28 mouse cellular contexts compared by ENCODE assay signal in genomic region chr8:13702755-13703154, GRCm38 (mm10). TPM values are rescaled to one million over a fixed set of nuclear protein-coding genes. Genes with fewer than 3 reads are reported as not detected.
DNase-seq lines count a peak whose midpoint lies in the region; ATAC-seq and TF ChIP-seq lines count a peak whose summit lies in the region.
"Had no signal": no experiment of that assay in that cellular context is flagged by ENCODE, and none has a peak within 500 bp of the region (broad histone marks: within the 10 kb centered on the region; RNA-seq: fewer than 3 reads in every experiment).

No protein-coding gene starts in this region.

- H3K9ac ChIP-seq in forebrain, embryonic 11.5 days (ENCODE audit: low read length), result no peak overlapping the region
- no peak overlapping the region for H3K9ac ChIP-seq in hindbrain, embryonic 12.5 days
- no peak overlapping the region for H3K9ac ChIP-seq in stomach, postnatal 0 days (ENCODE audit: low read length)
- H3K9ac ChIP-seq: forebrain, embryonic 12.5 days; intestine, embryonic 15.5 days; neural tube, embryonic 15.5 days had no signal

- TF ChIP-seq EP300 in stomach, postnatal 0 days (optimal IDR thresholded peaks at IDR 0.05), result no peak

- DNase-seq in forebrain, embryonic 11.5 days (ENCODE audit: low spot score), result peak; percentile 48
- no peak for DNase-seq in forebrain, embryonic 10.5 days (ENCODE audit: extremely low spot score, low spot score)
- DNase-seq in hindbrain, embryonic 10.5 days (ENCODE audit: low spot score), result no peak
- DNase-seq in lung, postnatal 10 days, result peak; percentile 36
- no peak for DNase-seq in lung, postnatal 25 days (ENCODE audit: low spot score)
- no peak for DNase-seq in stomach, postnatal 0 days (ENCODE audit: low spot score)
- DNase-seq: adrenal gland, postnatal 36 days; B cell, adult 2 months; heart, postnatal 4 days; kidney, postnatal 36 days; layer of hippocampus, postnatal 36 days; right cerebral cortex, adult 18-20 months; right cerebral cortex, postnatal 4 days; thymus, adult 18-20 months; thymus, postnatal 4 days had no signal

- H3K9me3 ChIP-seq in forebrain, embryonic 11.5 days (ENCODE audit: control insufficient read depth, low read length), result no peaks in the 10 kb centered on the region
- H3K9me3 ChIP-seq in forebrain, embryonic 10.5 days, result no peaks in the 10 kb centered on the region
- H3K9me3 ChIP-seq in hindbrain, embryonic 10.5 days, result no peaks in the 10 kb centered on the region
- no peaks in the 10 kb centered on the region for H3K9me3 ChIP-seq in hindbrain, embryonic 12.5 days (replicated peaks)
- H3K9me3 ChIP-seq in stomach, postnatal 0 days (ENCODE audit: control insufficient read depth, low read length), result no peaks in the 10 kb centered on the region
- H3K9me3 ChIP-seq: forebrain, embryonic 12.5 days; G1E; intestine, embryonic 15.5 days; megakaryocyte, embryonic 14.5 days; neural tube, embryonic 15.5 days had no signal

- 46% methylated on average over 4 of the region's 4 CpGs for WGBS in forebrain, embryonic 11.5 days
- WGBS in forebrain, embryonic 10.5 days, result 53% methylated on average over 4 of the region's 4 CpGs
- WGBS in hindbrain, embryonic 10.5 days, result 53% methylated on average over 4 of the region's 4 CpGs
- 58% methylated on average over 4 of the region's 4 CpGs for WGBS in hindbrain, embryonic 12.5 days
- WGBS in stomach, postnatal 0 days, result 47% methylated on average over 4 of the region's 4 CpGs

- H3K27ac ChIP-seq in forebrain, embryonic 11.5 days (ENCODE audit: low read depth, low read length), result no peak overlapping the region
- H3K27ac ChIP-seq in forebrain, embryonic 10.5 days, result no peak overlapping the region; the same call in none of the 2 replicates
- peak overlapping the region; percentile 64; the same call in 1 of the 2 replicates for H3K27ac ChIP-seq in hindbrain, embryonic 10.5 days
- no peak overlapping the region for H3K27ac ChIP-seq in hindbrain, embryonic 12.5 days
- 0 out of 2 replicates have a peak overlapping the region, but pooled peaks have one; percentile 31 for H3K27ac ChIP-seq in stomach, postnatal 0 days (replicated peaks)
- H3K27ac ChIP-seq: forebrain, embryonic 12.5 days; intestine, embryonic 15.5 days; neural tube, embryonic 15.5 days had no signal

- H3K4me2 ChIP-seq in forebrain, embryonic 11.5 days (ENCODE audit: low read depth, low read length, severe bottlenecking), result no peak overlapping the region
- H3K4me2 ChIP-seq in hindbrain, embryonic 12.5 days (replicated peaks), result no peak overlapping the region
- H3K4me2 ChIP-seq in stomach, postnatal 0 days (replicated peaks; ENCODE audit: low read depth), result no peak overlapping the region
- H3K4me2 ChIP-seq: forebrain, embryonic 12.5 days; intestine, embryonic 15.5 days; neural tube, embryonic 15.5 days had no signal

- no peak for ATAC-seq in forebrain, embryonic 11.5 days (replicated peaks; ENCODE audit: low FRiP score)
- no peak for ATAC-seq in hindbrain, embryonic 12.5 days (ENCODE audit: low FRiP score)
- ATAC-seq in stomach, postnatal 0 days (ENCODE audit: low FRiP score, low TSS enrichment), result no peak
- ATAC-seq: hindbrain, embryonic 16.5 days; intestine, embryonic 15.5 days; Patski had no signal

- TF ChIP-seq CTCF in stomach, postnatal 0 days (IDR thresholded peaks at IDR 0.05; ENCODE audit: low read depth), result no peak

- peaks cover 7% of the 10 kb centered on the region for H3K4me1 ChIP-seq in forebrain, embryonic 11.5 days (replicated peaks; ENCODE audit: control insufficient read depth, insufficient read depth, low read length)
- peaks cover 25% of the 10 kb centered on the region for H3K4me1 ChIP-seq in forebrain, embryonic 10.5 days
- peaks cover 21% of the 10 kb centered on the region for H3K4me1 ChIP-seq in hindbrain, embryonic 10.5 days (replicated peaks)
- H3K4me1 ChIP-seq in hindbrain, embryonic 12.5 days, result peaks cover 12% of the 10 kb centered on the region
- no peaks in the 10 kb centered on the region for H3K4me1 ChIP-seq in stomach, postnatal 0 days (replicated peaks; ENCODE audit: control insufficient read depth, insufficient read depth)

- H3K27me3 ChIP-seq in forebrain, embryonic 11.5 days (ENCODE audit: control insufficient read depth, insufficient read depth, low read length), result no peaks in the 10 kb centered on the region
- no peaks in the 10 kb centered on the region for H3K27me3 ChIP-seq in forebrain, embryonic 10.5 days (ENCODE audit: poor library complexity, severe bottlenecking)
- H3K27me3 ChIP-seq in hindbrain, embryonic 10.5 days (ENCODE audit: insufficient read depth, poor library complexity, severe bottlenecking), result no peaks in the 10 kb centered on the region
- H3K27me3 ChIP-seq in hindbrain, embryonic 12.5 days, result no peaks in the 10 kb centered on the region
- H3K27me3 ChIP-seq in stomach, postnatal 0 days (ENCODE audit: control insufficient read depth, insufficient read depth, low read length), result no peaks in the 10 kb centered on the region
- H3K27me3 ChIP-seq: CH12.LX; forebrain, embryonic 12.5 days; intestine, embryonic 15.5 days; megakaryocyte, embryonic 14.5 days; neural tube, embryonic 15.5 days; Patski had no signal

- no peak overlapping the region for H3K4me3 ChIP-seq in forebrain, embryonic 11.5 days (ENCODE audit: low read depth, low read length)
- no peak overlapping the region for H3K4me3 ChIP-seq in forebrain, embryonic 10.5 days
- H3K4me3 ChIP-seq in hindbrain, embryonic 10.5 days, result no peak overlapping the region
- no peak overlapping the region for H3K4me3 ChIP-seq in hindbrain, embryonic 12.5 days
- no peak overlapping the region for H3K4me3 ChIP-seq in stomach, postnatal 0 days (ENCODE audit: low read depth, low read length)
- H3K4me3 ChIP-seq: forebrain, embryonic 12.5 days; intestine, embryonic 15.5 days; neural tube, embryonic 15.5 days had no signal

- no peaks in the 10 kb centered on the region for H3K36me3 ChIP-seq in forebrain, embryonic 11.5 days (ENCODE audit: control insufficient read depth, insufficient read depth, low read length)
- no peaks in the 10 kb centered on the region for H3K36me3 ChIP-seq in forebrain, embryonic 10.5 days (replicated peaks)
- no peaks in the 10 kb centered on the region for H3K36me3 ChIP-seq in hindbrain, embryonic 10.5 days
- H3K36me3 ChIP-seq in hindbrain, embryonic 12.5 days, result no peaks in the 10 kb centered on the region
- no peaks in the 10 kb centered on the region for H3K36me3 ChIP-seq in stomach, postnatal 0 days (ENCODE audit: control insufficient read depth, insufficient read depth, low read length)
- H3K36me3 ChIP-seq: forebrain, embryonic 12.5 days; G1E; intestine, embryonic 15.5 days; neural tube, embryonic 15.5 days had no signal

RNA-seq across cellular contexts. Expression of gene Cfap97d2, which starts 2.9 kb away (rescaled TPM):
- polyA plus RNA-seq in forebrain, embryonic 11.5 days (2014; fragmentation: Nextera tagmentation; extraction: Ambion mirVana), result 0.96 and 1.3 TPM in 2 replicates
- 1.4 and 2.0 TPM in 2 replicates for polyA plus RNA-seq in forebrain, embryonic 10.5 days (2016; fragmentation: Nextera tagmentation; extraction: Ambion mirVana)
- 0.90 and 2.5 TPM in 2 replicates for polyA plus RNA-seq in hindbrain, embryonic 10.5 days (2016; fragmentation: Nextera tagmentation; extraction: Ambion mirVana)
- polyA plus RNA-seq in hindbrain, embryonic 12.5 days (2016; fragmentation: Nextera tagmentation; extraction: Ambion mirVana), result 2.3 and 2.6 TPM in 2 replicates
- 0.13 and 0.17 TPM in 2 replicates for polyA plus RNA-seq in stomach, postnatal 0 days (2015; fragmentation: Nextera tagmentation; extraction: Ambion mirVana)
- polyA plus RNA-seq: G1E; heart, embryonic 14.5 days; limb, embryonic 11.5 days; liver, adult 2 months; liver, embryonic 16.5 days; Patski had no signal

RNA-seq across cellular contexts. Expression of gene Rasa3, which starts 25.4 kb away (rescaled TPM):
- 28.0 and 28.6 TPM in 2 replicates for polyA plus RNA-seq in forebrain, embryonic 11.5 days (2014; fragmentation: Nextera tagmentation; extraction: Ambion mirVana)
- polyA plus RNA-seq in forebrain, embryonic 10.5 days (2016; fragmentation: Nextera tagmentation; extraction: Ambion mirVana), result 24.8 and 27.2 TPM in 2 replicates
- polyA plus RNA-seq in hindbrain, embryonic 10.5 days (2016; fragmentation: Nextera tagmentation; extraction: Ambion mirVana), result 28.8 and 31.8 TPM in 2 replicates
- 30.0 and 31.4 TPM in 2 replicates for polyA plus RNA-seq in hindbrain, embryonic 12.5 days (2016; fragmentation: Nextera tagmentation; extraction: Ambion mirVana)
- 12.0 and 12.4 TPM in 2 replicates for polyA plus RNA-seq in stomach, postnatal 0 days (2015; fragmentation: Nextera tagmentation; extraction: Ambion mirVana)

RNA-seq across cellular contexts. Expression of gene Cdc16, which starts 54.7 kb away (rescaled TPM):
- polyA plus RNA-seq in forebrain, embryonic 11.5 days (2014; fragmentation: Nextera tagmentation; extraction: Ambion mirVana), result 245 and 247 TPM in 2 replicates
- polyA plus RNA-seq in forebrain, embryonic 10.5 days (2016; fragmentation: Nextera tagmentation; extraction: Ambion mirVana), result 215 and 222 TPM in 2 replicates
- polyA plus RNA-seq in hindbrain, embryonic 10.5 days (2016; fragmentation: Nextera tagmentation; extraction: Ambion mirVana), result 210 and 212 TPM in 2 replicates
- 214 and 222 TPM in 2 replicates for polyA plus RNA-seq in hindbrain, embryonic 12.5 days (2016; fragmentation: Nextera tagmentation; extraction: Ambion mirVana)
- polyA plus RNA-seq in stomach, postnatal 0 days (2015; fragmentation: Nextera tagmentation; extraction: Ambion mirVana), result 64.4 and 64.7 TPM in 2 replicates

Comparison
In these comparisons a context has a peak if more than half of its experiments do, and no peak if none do; other contexts are left out.
1. DNase-seq: peak in forebrain, embryonic 11.5 days (single experiment) and lung, postnatal 10 days (single experiment); none in forebrain, embryonic 10.5 days (single experiment), hindbrain, embryonic 10.5 days (single experiment), lung, postnatal 25 days (single experiment) and stomach, postnatal 0 days (single experiment).
2. H3K27ac ChIP-seq: peak in hindbrain, embryonic 10.5 days (single experiment) and stomach, postnatal 0 days (single experiment); none in forebrain, embryonic 11.5 days (single experiment), forebrain, embryonic 10.5 days (single experiment) and hindbrain, embryonic 12.5 days (single experiment).